Comparison of ENCODE assay signal across 7 mouse cellular contexts in the genomic region with DNA sequence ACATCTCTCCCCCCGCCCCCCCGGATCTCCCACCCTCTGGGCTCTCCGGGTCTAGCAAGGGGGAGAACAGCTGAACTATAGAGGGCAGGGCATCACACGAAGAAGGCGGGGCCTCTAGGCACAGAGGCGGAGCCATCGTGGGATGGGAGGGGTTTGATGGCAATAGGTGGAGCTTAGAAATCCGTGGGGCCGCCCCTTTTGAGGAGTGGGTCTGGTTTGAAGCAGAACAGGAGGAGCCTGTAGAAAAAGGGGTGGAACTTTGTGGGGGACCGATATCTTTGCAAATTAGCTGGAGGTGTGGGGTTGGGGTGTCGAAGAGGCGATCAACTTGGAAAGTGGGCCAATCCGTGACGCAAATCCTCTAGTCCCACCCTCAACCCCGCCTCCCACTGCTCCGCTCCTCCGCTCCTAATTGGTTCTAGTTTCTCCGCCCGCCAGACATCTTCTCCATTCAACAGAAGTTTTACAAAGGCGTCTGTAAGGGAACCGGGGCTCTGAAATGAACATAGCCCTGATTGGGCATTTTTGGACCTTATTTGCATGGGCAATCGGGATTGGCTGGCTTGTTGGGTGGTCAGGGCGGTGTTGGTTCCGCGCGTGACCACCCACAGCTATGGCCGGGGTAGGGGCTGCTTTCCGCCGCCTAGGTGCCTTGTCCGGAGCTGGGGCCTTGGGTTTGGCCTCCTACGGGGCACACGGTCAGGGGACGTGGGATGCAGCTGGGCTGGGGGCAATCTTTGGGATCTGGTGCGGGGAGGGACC. TPM values are rescaled to one million over a fixed set of nuclear protein-coding genes. Genes with fewer than 3 reads are reported as not detected.
DNase-seq lines count a peak whose midpoint lies in the region; ATAC-seq lines count a peak whose summit lies in the region.

Tmem256 (plus strand) TSS at position 563 of the 762 bp plus-strand sequence.

- peak; percentile 97 for DNase-seq in adrenal gland, adult 2 months
- peak; percentile 93 for DNase-seq in embryo, embryonic 11.5 days (ENCODE audit: low read depth, low spot score)
- DNase-seq in gastrocnemius, postnatal 36 days: peak; percentile 90 to 96
- DNase-seq in left cerebral cortex, postnatal 25 days (ENCODE audit: low spot score in 2 of 2): peak; percentile 96 to 99
- peak; percentile 97 for DNase-seq in midbrain, embryonic 10.5 days (ENCODE audit: low spot score)
- DNase-seq in right cerebral cortex, postnatal 4 days: peak; percentile 90

- peak within 1 kb of the TSS; percentile 72 for H3K9ac ChIP-seq in intestine, embryonic 15.5 days

- peak within 1 kb of the TSS; percentile 87 for H3K27ac ChIP-seq in intestine, embryonic 15.5 days
- H3K27ac ChIP-seq in midbrain, embryonic 10.5 days (replicated peaks): peak within 1 kb of the TSS; percentile 93

- peak; percentile 93 for ATAC-seq in intestine, embryonic 15.5 days

- H3K4me2 ChIP-seq in intestine, embryonic 15.5 days (replicated peaks): peak within 1 kb of the TSS; percentile 92

- no peaks in the 10 kb centered on the region for H3K27me3 ChIP-seq in intestine, embryonic 15.5 days (replicated peaks)
- H3K27me3 ChIP-seq in midbrain, embryonic 10.5 days (ENCODE audit: low read depth, poor library complexity, severe bottlenecking): peaks cover 35% of the 10 kb centered on the region

- H3K9me3 ChIP-seq in intestine, embryonic 15.5 days: no peaks in the 10 kb centered on the region
- no peaks in the 10 kb centered on the region for H3K9me3 ChIP-seq in midbrain, embryonic 10.5 days (replicated peaks)

- H3K36me3 ChIP-seq in intestine, embryonic 15.5 days: no peaks in the 10 kb centered on the region
- peaks cover 9% of the 10 kb centered on the region for H3K36me3 ChIP-seq in midbrain, embryonic 10.5 days

- under 1% methylated on average over 34 of the region's 34 CpGs for WGBS in intestine, embryonic 15.5 days
- under 1% methylated on average over 34 of the region's 34 CpGs for WGBS in midbrain, embryonic 10.5 days

- peak within 1 kb of the TSS; percentile 71 for H3K4me3 ChIP-seq in intestine, embryonic 15.5 days (replicated peaks)
- peak within 1 kb of the TSS; percentile 86 for H3K4me3 ChIP-seq in midbrain, embryonic 10.5 days

- intact Hi-C loops in gastrocnemius, postnatal 36 days (cut with DNase I): loop anchor here (5.0 kb wide), 1 partner anchor 36 kb away; the partner anchor contains the start of gene Fgf11
- intact Hi-C loops in left cerebral cortex, postnatal 25 days (cut with DNase I): loop anchor here (1.0 to 2.0 kb wide), 4 partner anchors 8 to 79 kb away; partner anchors contain the start of genes Plscr3 and Polr2a

- peaks cover 37% of the 10 kb centered on the region for H3K4me1 ChIP-seq in intestine, embryonic 15.5 days (replicated peaks)
- H3K4me1 ChIP-seq in midbrain, embryonic 10.5 days: peaks cover 60% of the 10 kb centered on the region

RNA-seq across cellular contexts. Expression of gene Tmem256, which starts in this region (rescaled TPM):
- total RNA-seq in adrenal gland, adult 2 months (2021): 100 to 1,000 TPM; 139 to 173 TPM
- polyA plus RNA-seq in adrenal gland, adult 2 months (2012; rRNA removed): 116 and 160 TPM in 2 replicates
- total RNA-seq in gastrocnemius, postnatal 36 days (2021): 100 to 1,000 TPM; 104 to 140 TPM
- polyA plus RNA-seq in intestine, embryonic 15.5 days (2015; fragmentation: Nextera tagmentation; extraction: Ambion mirVana): 442 and 459 TPM in 2 replicates
- total RNA-seq in left cerebral cortex, postnatal 25 days (2021): 100 to 1,000 TPM; 129 to 134 TPM
- polyA plus RNA-seq in midbrain, embryonic 10.5 days (2016; fragmentation: Nextera tagmentation; extraction: Ambion mirVana): 345 and 346 TPM in 2 replicates

Comparison
In these comparisons a context has a peak if more than half of its experiments do, and no peak if none do; other contexts are left out.
1. Peak in every context shown above with its lines: DNase-seq, ATAC-seq, H3K4me3 ChIP-seq and H3K27ac ChIP-seq.